9 mouse cellular contexts compared by ENCODE assay signal in the genomic region with DNA sequence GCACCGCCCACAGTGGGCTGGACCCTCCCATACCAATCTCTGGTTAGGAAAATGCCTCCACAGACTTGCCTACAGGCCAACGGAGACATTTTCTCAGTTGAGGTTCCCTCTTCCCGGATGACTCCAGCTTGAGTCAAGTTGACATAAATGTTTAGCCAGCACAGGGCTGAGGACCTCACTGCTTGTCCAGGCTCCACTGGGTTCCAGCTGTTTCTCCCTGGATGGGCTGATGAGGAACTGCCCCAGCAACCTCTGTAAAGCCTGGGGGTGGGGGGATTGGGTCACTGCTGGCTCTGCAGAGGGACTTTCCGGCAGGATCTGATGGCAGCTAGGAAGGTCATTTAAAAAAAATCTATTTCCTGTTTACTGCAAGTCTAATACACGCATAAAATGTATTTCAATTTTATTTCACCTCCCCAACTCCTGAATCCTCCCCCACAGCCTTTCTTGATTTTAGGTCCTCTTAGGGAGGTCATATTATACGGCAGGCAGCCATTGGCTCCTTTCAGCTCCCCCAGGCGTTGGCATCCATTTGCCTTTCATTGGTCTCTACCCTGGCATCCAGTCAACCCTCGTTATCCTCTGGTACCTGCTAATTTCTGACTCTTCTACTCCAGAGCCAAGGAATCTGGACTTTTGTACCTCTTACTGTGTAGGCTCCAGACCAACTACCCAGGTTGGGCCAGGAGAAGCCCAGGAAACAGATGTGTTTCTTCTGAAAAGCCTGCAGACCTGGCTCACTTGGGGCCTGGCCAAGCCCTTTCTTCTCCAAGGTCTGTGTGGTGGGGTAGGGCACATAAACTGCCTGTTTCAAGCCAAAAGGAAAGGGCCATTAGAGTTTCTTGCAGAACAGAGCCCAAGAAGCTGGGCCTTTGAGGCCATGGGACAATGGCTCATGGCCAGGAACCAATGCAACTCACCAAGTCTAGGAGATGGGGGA. TPM values are rescaled to one million over a fixed set of nuclear protein-coding genes. Genes with fewer than 3 reads are reported as not detected.
DNase-seq lines count a peak whose midpoint lies in the region; ATAC-seq and TF ChIP-seq lines count a peak whose summit lies in the region.
"Had no signal": no experiment of that assay in that cellular context is flagged by ENCODE, and none has a peak within 500 bp of the region (broad histone marks: within the 10 kb centered on the region; RNA-seq: fewer than 3 reads in every experiment).

No protein-coding gene starts in this region.

- 61% methylated on average over 8 of the region's 8 CpGs for WGBS in kidney, postnatal 0 days

- ATAC-seq in kidney, postnatal 0 days (replicated peaks; ENCODE audit: low FRiP score, low read depth), result peak; percentile 41; the same call in 1 of the 2 replicates
- no peak for ATAC-seq in monocyte, adult 5-6 weeks (replicated peaks; ENCODE audit: insufficient number of reproducible peaks, low FRiP score, low TSS enrichment, poor library complexity, severe bottlenecking)
- ATAC-seq: forebrain, embryonic 16.5 days had no signal

- no peak for TF ChIP-seq CTCF in kidney, postnatal 0 days (IDR thresholded peaks at IDR 0.05; ENCODE audit: low read depth)

- H3K36me3 ChIP-seq in kidney, postnatal 0 days (ENCODE audit: insufficient read depth, low read length), result no peaks in the 10 kb centered on the region

- H3K4me2 ChIP-seq in kidney, postnatal 0 days (ENCODE audit: low read length), result no peak overlapping the region

- no peak overlapping the region for H3K9ac ChIP-seq in kidney, postnatal 0 days (ENCODE audit: low read depth, low read length)

- peak; percentile 81 to 87 for DNase-seq in cerebellum, postnatal 10 days
- DNase-seq in cerebellum, adult 18-20 months, result no peak
- peak; percentile 57 for DNase-seq in ovary, postnatal 36 days (ENCODE audit: low spot score)
- DNase-seq in ovary, adult 18-20 months (ENCODE audit: low spot score), result no peak
- peak; percentile 71 for DNase-seq in kidney, postnatal 0 days (ENCODE audit: low spot score)
- DNase-seq in testis, postnatal 10 days (ENCODE audit: low spot score), result peak; percentile 64
- no peak for DNase-seq in thymus, postnatal 36 days

- peak overlapping the region; percentile 84 for H3K27ac ChIP-seq in kidney, postnatal 0 days

- H3K27me3 ChIP-seq in kidney, postnatal 0 days (ENCODE audit: insufficient read depth, low read length), result no peaks in the 10 kb centered on the region

- peaks cover 28% of the 10 kb centered on the region for H3K4me1 ChIP-seq in kidney, postnatal 0 days (replicated peaks; ENCODE audit: insufficient read depth, low read length)

- no peak overlapping the region for H3K4me3 ChIP-seq in kidney, postnatal 0 days (replicated peaks; ENCODE audit: low read depth, low read length)

- no peaks in the 10 kb centered on the region for H3K9me3 ChIP-seq in kidney, postnatal 0 days (replicated peaks; ENCODE audit: low read length)

RNA-seq across cellular contexts. Expression of a gene that starts 42.4 kb away (rescaled TPM):
- polyA plus RNA-seq in kidney, postnatal 0 days (2015; fragmentation: Nextera tagmentation; extraction: Ambion mirVana), result 26.5 and 27.2 TPM in 2 replicates
- 0.29 to 2.5 TPM in 2 of 3 replicates, not detected in the other for total RNA-seq in monocyte, adult 5-6 weeks (2017)

RNA-seq across cellular contexts. Expression of a gene that starts 56.1 kb away (rescaled TPM):
- 36.2 and 40.9 TPM in 2 replicates for polyA plus RNA-seq in kidney, postnatal 0 days (2015; fragmentation: Nextera tagmentation; extraction: Ambion mirVana)
- 15.1 to 26.9 TPM (median 15.7 TPM) in 3 replicates for total RNA-seq in monocyte, adult 5-6 weeks (2017)

Comparison
In these comparisons a context has a peak if more than half of its experiments do, and no peak if none do; other contexts are left out.
1. DNase-seq: peak in cerebellum, postnatal 10 days (2 of 2), ovary, postnatal 36 days (single experiment), kidney, postnatal 0 days (single experiment) and testis, postnatal 10 days (single experiment); none in cerebellum, adult 18-20 months (0 of 2), ovary, adult 18-20 months (single experiment) and thymus, postnatal 36 days (0 of 2).